Mouse (Mus musculus) layer of hippocampus, postnatal 14 days (tissue): ENCODE results near the gene Mpc1. TPM values are rescaled to one million over a fixed set of nuclear protein-coding genes. Genes with fewer than 3 reads are reported as not detected.

ENCODE experiments used
- DNase-seq, 2 experiments: peaks; one replicate each; pipeline ENCODE4 v3.0.0; 2021 to 2022; ENCODE audit warnings: low spot score in 2 of 2, mixed read lengths in 1 of 2
- long read RNA-seq, 2 experiments: library from polyadenylated mRNA; stranded (forward); transcript quantifications; one replicate each; pipeline ENCODE4 v2.0.0; 2021
- total RNA-seq, 2 experiments: library from RNA; stranded (reverse); gene quantifications; 2 replicates each; pipeline ENCODE4 v1.2.3; 2021

Gene Mpc1
- 100 to 1,000 TPM; 165 to 175 TPM for total RNA-seq
- long read RNA-seq, experiment 1, partial matches to known transcripts: 2 of 131 reads
- long read RNA-seq, experiment 1, other reads (novel, unspliced or antisense): 127 of 131 reads
- long read RNA-seq, experiment 2, transcript Mpc1-202 (5 exons, 555 nt): major isoform, 7 of 254 reads
- long read RNA-seq, experiment 2, partial matches to known transcripts: 0 of 254 reads
- long read RNA-seq, experiment 2, other reads (novel, unspliced or antisense): 244 of 254 reads

DNA sequence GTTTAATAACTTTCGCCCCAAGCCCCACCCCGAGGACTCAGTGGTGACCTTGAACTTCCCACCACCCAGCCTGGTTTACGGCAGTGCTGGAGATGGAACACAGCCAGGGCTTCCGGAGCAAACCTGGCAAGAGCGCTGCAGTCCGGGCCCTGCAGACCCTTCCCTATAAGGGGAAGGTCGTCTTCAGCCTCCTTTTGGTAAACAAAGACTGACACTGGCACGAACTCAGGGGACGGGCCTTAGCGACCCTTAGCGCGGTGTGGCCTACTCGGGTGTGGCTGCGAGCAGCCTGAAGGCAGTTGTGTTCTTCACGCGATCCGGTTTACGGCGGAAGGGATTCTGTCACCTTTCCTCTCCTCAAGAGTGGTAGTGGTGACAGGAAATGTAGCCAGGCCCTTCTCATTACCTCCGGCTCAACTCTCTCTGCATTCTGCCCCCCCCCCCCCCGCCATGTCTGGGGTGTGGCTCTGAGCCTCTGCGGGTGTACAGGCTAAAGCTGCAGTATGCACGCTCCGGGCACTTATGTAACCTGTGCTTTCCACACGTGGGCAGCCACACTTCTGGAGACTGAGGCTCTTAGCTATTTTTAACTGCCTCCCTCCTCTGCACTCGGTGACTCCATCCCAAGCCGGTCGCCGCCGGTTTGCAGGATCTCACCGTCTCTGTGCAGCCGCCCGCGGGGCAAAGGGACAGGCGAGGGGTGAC, at the start of gene Mpc1:
Gene Mpc1 (plus strand): TSS at position 84 of the 705 bp plus-strand sequence.
- peak in 1 of 2 experiments; percentile 73 for DNase-seq

DNA sequence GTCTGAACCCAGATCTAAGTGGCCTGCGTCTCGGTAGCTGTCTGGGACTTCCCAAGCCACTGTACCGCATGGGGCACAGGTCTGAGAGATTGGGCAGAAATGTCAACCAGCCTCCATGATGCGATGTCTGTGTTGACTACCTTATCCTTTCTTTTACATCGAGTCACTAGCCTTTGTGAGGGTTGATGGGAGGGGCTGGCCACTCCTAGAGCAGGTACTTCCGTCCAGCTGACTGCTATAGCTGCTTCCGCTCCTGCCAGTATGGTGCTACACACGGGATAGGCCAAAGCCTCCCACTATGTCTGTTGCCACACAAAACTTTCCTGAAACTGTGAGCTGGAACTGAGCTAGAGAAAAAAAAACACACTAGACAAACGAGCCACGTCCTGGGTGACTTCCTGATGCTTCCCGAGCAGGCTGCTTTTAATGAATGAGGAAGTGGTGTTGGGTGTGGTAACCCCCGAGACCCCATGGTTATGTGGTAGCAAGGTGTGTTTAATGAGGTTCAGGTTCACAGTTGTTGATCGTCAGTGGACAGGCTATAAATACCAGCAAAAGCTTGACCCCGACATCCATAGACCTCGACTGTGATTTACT, 49.0 kb upstream of the Mpc1 start:
- DNase-seq: no peak

DNA sequence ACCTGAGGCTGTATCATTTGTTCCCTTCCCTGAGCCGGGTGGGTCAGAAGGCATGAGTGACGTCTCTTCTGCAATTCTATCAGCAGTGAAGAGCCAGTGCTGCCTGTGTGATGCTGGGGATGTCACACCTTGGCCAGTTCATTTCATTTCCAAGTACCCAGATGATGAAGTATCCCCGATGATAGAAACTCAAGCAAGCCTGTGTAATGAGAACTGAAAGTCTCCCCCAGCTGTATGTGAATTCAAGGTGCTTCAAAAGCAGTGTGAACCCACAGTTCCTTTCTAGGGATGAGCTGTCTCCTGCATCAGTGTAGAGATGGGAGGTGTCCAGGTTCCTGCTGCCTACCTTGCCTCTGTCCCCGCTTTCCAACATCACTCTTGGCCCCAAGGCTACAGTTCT, 48.2 kb upstream of the Mpc1 start:
- DNase-seq: no peak

DNA sequence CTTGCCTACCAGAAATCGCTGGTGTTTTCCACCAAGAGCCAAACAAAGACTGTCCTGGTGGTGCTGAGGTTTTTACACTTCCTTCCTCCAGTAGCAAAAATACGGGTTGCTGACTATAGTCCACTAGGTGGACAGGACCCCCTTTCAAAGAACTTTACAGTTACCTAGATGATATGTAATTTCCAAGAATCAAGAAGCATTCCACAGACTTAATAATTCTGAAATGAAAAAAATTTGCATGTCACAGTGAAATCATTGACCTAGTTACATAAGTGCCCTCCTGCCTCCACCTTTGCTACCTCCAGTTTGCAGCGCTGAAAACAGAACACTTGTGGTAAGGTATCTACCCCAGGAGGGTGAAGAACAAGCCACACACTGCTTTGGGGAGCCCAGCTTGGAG, 47.0 kb upstream of the Mpc1 start, which contains the start of gene Ccr6:
Gene Ccr6 (plus strand): TSS at position 301 of the 400 bp plus-strand sequence.
- no peak for DNase-seq

DNA sequence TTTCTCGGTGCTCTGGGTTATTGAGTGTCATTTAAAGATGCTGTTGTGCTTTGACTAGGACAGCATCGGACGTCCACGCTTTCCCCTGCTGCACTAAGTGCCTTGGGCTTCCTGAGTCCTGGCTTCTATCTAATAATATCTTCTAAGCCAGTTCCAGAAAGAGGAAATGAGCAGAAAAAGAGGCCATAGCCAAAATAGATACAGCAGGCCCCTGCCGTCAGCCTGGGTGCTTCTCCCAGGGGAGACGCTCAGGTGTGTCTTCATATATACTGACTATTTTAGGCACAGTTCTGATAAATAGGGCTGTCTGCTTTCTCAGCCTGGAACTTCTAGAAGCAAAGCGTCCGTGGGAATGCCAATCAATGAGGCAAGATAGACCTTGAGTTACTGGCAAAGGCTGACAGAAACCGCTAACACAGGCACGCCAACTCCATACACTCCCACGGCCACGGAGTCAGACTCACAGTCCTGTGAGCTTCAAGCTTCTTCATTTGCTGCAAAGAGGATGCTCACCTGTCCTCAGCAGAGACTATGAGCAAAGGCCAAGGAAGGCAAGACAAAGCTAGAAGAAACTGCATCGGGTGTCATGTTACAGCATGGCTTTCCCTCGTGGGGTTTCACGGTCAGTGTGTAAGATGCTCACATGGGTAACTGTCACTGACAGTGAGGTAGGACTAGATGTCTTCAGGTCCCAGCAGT, 44.5 kb upstream of the Mpc1 start:
- peak in 1 of 2 experiments; percentile 18 for DNase-seq

DNA sequence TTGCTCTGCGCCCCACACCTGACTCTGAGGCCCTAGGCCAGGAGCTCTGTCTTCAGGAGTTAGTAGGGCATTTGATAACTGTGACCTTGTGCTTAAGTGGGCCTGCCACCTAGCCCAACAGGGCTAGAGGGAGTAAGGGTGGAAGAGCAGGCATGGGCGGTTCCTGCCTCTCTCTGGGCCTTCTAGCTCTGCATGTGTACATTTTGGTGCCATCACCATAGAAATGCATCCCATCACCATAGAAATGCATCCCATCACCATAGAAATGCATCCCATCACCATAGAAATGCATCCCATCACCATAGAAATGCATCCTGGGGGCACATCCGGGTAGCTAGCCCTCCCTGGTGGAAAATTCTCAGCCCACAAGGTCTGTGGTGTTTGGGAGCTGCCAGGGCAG, 43.1 kb upstream of the Mpc1 start:
- DNase-seq: peak in 1 of 2 experiments; percentile 40

DNA sequence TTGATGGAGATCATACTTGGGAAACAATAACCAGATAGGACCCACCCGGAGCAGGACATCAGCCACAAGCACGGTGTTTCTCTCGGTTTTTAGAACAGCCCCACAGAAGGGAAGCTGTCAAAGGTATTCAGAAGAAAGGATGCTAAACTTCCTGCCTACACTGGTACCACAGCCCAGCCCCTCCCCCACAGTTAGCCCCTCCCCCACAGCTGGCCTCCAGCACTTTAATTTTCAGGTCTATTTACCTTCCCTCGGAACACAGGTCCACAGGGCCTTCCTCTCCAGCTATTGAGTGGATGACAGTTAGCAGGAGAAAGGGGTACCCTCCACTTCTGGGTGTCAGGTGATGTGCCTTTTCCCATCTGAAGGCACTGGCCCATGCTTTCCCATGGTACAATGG, 42.2 kb upstream of the Mpc1 start:
- DNase-seq: no peak

DNA sequence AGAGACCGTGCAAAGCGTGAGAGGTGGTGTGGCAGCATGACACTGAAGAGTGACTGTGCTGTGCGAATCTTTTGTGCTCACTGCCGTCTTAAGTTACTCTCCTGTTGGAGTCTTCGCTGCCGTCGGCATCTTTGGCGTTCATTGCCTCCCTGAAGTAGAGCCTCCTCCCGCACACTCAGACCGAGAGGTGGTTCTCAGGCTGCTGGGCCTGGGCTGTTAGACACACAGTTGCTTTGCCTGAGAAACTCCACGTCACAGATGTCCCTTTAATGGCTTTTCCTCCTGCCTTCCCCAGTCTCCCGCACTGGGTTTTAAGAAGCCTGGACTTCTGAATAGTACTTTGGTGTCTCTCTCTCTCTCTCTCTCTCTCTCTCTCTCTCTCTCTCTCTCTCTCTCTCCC, 41.1 kb upstream of the Mpc1 start:
- no peak for DNase-seq

DNA sequence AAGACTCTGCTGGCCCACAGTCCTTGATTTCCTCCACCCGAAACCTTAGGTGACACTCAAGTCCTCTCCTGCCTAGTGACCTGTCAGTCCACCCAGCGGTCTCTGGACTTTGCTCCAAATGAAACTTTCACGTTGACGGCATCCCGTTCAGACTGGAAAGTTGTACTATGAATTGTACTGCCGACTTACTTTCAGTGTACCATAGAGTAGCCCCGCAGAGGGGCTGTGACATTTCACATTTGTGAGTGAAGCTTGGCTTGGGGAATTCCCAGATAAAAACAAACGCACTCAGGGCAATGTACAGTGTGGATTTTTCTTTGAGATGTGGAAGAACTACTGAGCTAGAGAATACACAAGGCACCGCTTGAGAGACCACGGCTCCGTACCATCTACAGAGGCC, 40.5 kb upstream of the Mpc1 start:
- no peak for DNase-seq

DNA sequence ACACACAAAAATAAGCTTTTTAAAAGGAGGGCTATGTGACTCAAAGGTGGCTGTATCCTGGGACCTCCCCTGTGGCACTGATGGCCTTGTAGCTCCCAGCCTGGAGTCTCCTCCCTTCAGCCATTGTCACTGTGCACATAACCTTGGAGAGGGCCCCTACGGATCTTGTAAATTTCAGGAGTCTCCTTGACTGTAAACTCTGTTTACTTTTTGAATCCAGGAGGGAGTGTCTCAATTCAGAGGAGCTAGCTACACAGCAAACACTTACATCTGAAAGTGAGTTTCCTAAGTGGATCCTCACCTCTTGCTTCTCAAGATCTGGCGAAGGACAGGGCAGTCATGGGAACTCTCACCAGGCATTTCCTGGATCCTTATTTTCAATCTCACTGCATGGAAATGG, 38.6 kb upstream of the Mpc1 start:
- no peak for DNase-seq

DNA sequence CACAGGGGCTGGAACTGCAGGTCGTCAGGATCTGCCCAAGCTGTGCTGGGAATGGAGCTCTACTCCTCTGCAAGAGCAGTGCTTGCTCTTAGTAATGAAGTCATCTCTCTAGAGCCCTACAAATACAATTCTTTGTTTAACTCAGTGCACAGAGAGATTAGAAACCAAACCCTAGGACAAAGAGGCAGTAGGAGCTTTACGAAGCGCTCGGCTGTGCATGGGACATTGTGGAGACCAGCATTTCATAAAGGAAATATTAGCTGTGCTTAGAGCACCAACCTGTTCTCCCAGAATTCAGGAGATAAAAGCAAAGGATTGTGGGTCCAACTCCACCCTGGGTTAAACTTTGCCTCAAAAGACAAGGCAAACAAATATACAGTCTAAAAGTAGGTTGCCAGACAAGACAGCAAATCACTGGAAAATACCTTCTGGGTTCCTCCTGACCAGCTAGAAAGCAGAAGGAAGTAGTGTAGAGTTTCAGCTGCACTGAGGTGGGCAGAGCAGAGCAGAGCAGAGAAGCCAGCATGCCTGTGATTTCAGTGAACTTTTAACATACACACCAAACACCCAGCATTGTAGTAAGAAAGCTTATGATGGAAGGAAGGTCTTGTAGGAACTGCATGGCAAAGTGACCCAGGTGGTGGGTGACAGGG, 36.5 kb upstream of the Mpc1 start:
- no peak for DNase-seq

DNA sequence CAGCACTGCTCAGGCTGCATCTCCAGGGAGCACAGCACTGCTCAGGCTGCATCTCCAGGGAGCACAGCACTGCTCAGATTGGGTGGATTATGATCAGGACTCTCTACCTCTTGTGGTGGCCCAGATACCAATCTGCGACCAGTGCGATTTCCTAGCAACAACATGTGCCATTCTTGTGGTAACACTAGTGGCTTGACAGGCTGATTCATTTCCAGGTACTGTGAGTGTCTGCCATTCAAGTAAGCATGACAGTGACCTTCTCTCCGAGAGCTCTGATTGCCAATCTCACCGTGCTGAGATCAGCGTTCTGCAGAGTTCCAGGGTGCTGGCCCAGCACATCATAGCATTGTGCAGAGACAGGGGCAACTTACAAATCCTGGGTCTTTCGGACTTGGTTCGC, 31.0 kb upstream of the Mpc1 start:
- DNase-seq: no peak

DNA sequence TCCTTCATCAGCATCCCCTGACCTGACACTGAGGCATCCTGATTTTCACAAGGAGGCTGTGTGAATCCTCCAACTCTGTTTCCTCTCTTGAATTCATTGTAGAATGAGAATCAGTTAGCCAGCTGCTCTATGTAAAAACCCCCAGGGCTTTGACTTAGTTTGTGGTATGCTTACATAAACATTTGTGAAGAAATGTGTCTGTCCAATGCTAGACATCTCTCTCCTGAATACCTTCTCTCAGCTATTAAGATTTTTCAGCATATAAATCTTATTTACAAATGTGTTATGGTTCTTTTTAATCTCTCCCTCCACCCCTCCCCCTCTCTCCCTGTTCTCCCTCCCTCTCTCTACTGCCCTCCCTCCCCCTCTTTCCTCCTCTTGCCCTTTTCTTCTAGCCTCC, 28.4 kb upstream of the Mpc1 start:
- DNase-seq: no peak

DNA sequence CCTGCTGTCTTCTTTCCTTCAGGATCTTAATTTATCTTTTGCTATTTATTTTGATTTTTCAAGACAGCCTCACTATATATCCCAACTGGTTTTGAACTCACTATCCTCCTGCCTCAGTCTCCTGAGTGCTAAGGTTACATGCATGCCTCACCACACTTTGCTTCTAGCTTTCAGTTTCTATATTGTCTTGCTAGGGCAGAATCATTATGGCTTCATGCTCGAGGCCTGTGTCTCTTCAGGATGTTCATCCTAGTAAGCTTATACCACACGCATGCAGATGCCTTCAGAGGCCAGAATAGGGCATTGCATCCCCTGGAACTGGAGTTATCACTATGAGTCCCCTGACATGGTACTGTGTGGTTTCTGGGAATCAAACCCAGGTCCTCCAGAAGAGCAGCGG, 27.8 kb upstream of the Mpc1 start:
- DNase-seq: no peak

DNA sequence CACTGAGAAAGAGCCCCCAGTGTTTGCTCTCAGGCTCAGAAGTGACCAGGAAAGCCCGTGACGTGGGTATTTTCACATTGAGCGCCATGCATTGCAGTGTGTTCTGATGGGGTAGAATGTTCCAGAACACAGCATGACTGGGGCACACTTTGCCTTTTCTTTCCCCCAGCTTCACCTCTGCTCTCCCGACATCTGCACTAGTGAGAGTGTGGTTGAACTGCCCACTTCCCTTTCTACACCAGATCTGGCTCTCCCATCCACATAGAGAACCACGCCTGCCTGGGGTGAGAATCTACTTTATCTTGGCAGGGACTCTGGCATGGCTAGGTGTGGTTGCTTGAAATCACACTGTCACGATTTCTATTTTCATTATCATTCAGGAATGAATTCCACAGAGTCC, 27.1 kb upstream of the Mpc1 start:
- DNase-seq: no peak

DNA sequence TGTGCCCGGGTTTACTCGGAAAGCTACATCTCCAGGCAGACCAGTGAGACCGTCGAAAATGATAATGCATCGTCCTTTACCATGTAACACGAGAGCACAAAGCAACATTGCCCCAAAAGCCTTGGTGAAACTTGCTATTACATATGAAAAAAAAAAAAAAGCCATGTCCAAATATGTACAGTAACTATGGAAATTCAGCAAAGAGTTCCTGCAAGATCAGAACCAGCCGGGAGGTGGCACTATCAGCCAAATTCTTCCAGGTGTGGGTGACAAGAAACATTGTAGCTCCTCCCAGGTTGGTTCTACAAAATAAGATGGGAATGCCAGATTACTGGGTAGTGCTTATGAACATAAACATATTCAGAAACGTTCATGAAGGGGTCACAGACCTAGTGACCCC, 25.7 kb upstream of the Mpc1 start:
- DNase-seq: no peak

DNA sequence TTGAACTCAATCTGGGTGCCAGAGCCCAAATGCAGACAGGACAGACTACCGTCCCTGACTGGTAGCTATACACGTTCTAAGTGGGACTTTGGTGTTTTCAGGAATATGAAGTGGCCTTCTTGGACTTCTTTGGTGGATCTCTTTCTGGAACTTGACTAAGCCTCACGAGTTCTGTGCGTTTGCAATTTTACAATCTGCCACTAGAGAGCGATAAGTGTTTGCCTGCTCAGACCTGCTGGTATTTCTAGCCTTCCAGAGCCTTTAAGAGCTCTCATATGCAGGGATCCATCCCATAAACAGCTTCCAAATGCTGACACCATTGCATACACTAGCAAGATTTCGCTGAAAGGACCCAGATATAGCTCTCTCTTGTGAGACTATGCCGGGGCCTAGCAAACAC, 18.1 kb upstream of the Mpc1 start:
- peak; percentile 40 to 80 for DNase-seq

DNA sequence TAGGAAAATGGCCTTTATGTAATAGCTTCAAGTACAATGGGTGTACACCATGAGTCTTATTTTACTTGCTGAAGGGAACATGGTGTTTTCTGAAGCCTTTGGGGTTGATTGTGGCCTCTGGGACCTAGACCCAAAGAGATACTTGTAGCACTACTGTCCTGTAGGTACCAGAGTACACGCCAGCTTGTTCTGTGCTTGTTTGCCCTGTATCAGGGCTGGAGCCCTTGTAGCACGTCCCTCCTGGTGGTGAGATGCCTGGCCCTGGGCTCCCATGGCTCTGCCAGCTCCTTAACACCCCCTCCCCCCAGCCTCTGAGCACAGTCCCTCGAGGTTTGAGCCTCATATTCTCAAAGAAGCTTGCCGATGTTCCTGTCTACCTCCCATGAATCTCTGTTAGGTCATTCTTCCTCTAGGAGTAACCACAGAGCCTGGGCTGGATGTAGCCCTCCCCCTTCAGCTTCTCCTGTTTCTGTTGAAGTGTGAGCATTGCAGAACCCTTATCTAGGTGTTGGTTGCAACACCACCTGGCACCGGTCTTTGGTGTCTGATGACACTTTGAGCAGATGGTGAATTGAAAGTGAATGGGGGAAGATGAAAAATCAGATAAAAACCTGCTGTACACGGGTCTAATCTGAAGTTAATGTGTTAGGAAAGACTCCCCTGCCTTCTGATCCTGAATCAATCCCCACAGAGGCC, 10.5 kb upstream of the Mpc1 start:
- no peak for DNase-seq

DNA sequence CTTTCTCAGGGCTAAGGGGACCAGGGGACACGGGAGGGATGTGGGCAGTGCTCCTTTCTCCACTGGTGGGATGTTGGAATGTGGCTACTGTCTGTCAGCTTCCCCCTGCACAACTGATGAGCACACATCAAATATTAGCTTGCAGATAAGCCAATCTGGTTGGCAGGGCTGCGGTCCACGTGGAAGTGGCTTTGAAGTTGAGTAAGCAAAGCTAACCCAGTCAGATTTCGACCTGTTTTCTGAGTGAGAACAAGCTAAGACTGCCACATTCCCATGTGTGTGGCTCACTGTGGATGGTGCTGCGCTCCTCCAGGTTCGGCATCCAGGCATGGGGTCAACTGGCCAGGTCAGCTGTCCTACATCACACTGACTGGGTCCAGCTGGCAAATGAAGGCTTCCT, 9.8 kb upstream of the Mpc1 start:
- DNase-seq: no peak

DNA sequence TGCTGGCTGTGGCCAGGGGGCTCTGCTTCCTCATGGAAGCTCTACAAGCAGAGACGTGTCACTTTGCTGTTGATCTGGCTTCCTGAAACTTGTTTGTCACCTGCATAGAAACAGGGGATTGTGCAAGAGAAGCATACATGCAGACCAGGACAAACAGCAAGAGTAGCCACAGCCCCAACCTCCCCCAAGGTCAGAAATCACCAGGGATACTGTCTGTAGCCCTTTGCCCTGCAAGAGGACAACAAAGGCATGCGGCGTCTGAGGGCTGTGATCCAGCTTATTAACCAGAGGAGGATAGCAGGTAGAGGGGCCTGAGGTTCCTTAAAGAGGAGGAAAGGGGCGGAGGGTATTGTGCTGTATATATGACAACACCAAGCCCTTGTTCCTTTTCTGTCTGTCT, 6.6 kb upstream of the Mpc1 start:
- no peak for DNase-seq

DNA sequence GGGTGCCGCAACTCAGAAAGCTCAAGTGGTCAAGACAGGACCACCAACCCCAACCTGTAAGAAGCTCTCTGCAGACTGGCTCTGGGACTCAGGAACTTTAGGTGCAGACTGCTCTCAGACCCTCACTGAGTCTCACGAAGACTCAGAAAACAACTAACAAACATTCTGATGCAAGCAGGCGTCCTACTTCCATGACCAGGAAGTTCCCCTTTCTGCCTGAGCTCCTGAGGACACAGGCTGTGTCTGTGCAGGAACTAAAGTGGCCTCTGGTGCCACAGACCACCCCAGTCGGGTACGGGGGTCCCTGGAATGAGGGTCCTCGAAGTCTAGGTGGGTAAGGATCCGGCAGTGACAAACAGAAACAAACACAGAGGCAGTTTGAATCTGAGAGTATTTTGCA, 6.0 kb upstream of the Mpc1 start:
- no peak for DNase-seq
